Mouse (Mus musculus) embryonic fibroblast, embryonic 13.5 days (primary cell): ENCODE data around the gene D630003M21Rik.

Source experiments
- CTCF ChIP-seq: IDR thresholded peaks from 2 replicates; pipeline ENCODE4 v1.5.1; 2011; ENCODE audit warnings: mild to moderate bottlenecking, control low read depth, low read length, moderate library complexity, borderline replicate concordance; ENCODE audit not compliant: insufficient read depth
- POLR2A ChIP-seq: IDR thresholded peaks from 2 replicates; pipeline ENCODE4 v1.6.1; 2011; ENCODE audit warnings: low read depth, mild to moderate bottlenecking, control low read depth, low read length, moderate library complexity

DNA sequence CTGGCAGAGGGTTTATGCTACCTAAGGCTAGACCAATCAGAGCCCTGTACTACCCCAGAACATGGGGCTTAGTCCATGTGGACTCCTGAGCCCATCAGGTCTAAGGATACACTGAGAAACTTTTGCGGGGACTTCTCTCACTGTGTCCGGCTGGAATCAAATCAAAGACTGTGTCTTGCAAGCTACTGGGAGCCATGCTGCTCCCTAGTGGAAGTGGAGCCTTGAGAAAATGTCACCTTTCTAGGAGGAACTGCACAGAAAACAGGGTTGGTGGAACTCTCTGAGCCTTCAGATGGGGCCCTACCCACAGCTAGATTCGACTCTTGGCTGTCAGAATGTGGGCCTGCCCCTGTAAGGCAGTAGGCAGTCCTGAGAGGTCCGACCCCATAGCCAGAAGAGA, 18.5 kb downstream of the D630003M21Rik start:
- no peak for TF ChIP-seq CTCF
- TF ChIP-seq POLR2A = no peak
